Mouse (Mus musculus): ENCODE data around the gene P2rx6.
A peak's percentile ranks its signal among the peaks of the same experiment; 100 is the strongest.

GRCm38 (mm10) chr16:17583064-17583463 is 21.4 kb downstream of the P2rx6 start, which contains the start of gene Slc7a4:
- TF ChIP-seq HCFC1 (IDR thresholded peaks at IDR 0.05; ENCODE audit: borderline replicate concordance, insufficient read depth, low read length) (no peak), CHD2 (IDR thresholded peaks at IDR 0.05; ENCODE audit: low read depth, low read length) (no peak), ZC3H11A (IDR thresholded peaks at IDR 0.05; ENCODE audit: borderline replicate concordance, low read depth, low read length) (peak; percentile 11; the same call in 1 of the 2 replicates)

All from ES-E14 (cell line).